Mouse (Mus musculus) right cerebral cortex, postnatal 36 days (tissue): ENCODE measurements around the gene Sox8.
A peak's percentile ranks its signal among the peaks of the same experiment; 100 is the strongest.

Experiments
- DNase-seq, 2 experiments: peaks; one replicate each; pipeline ENCODE4 v3.0.0; 2022; ENCODE audit warnings: low spot score in 2 of 2, mixed read lengths in 1 of 2

Gene Sox8

GRCm38 (mm10) chr17:25555666-25556629, 14.5 kb downstream of the Sox8 start:
- peak; percentile 89 to 92 for DNase-seq

- DNase-seq, result no peak
Measured at GRCm38 (mm10) chr17:25555159-25555558, 15.3 kb downstream of the Sox8 start.

GRCm38 (mm10) chr17:25551313-25551712, 19.2 kb downstream of the Sox8 start:
- no peak for DNase-seq

GRCm38 (mm10) chr17:25550020-25550419, 20.5 kb downstream of the Sox8 start:
- no peak for DNase-seq

GRCm38 (mm10) chr17:25547026-25547425, 23.5 kb downstream of the Sox8 start:
- no peak for DNase-seq

- DNase-seq, result no peak
Measured at GRCm38 (mm10) chr17:25541768-25542167, 28.7 kb downstream of the Sox8 start.

GRCm38 (mm10) chr17:25540731-25541130, 29.8 kb downstream of the Sox8 start:
- DNase-seq, result no peak

GRCm38 (mm10) chr17:25538945-25539875, 31.3 kb downstream of the Sox8 start:
- peak; percentile 38 to 40 for DNase-seq

- DNase-seq, result no peak
Measured at GRCm38 (mm10) chr17:25530357-25531022, 40.0 kb downstream of the Sox8 start.

- no peak for DNase-seq
Measured at GRCm38 (mm10) chr17:25522080-25522479, 48.4 kb downstream of the Sox8 start.

- no peak for DNase-seq
Measured at GRCm38 (mm10) chr17:25520492-25520891, 50.0 kb downstream of the Sox8 start.

GRCm38 (mm10) chr17:25519511-25519910, 51.0 kb downstream of the Sox8 start:
- DNase-seq, result peak; percentile 19 to 27

- DNase-seq, result peak; percentile 23 to 46
Measured at GRCm38 (mm10) chr17:25518144-25518543, 52.3 kb downstream of the Sox8 start.

- no peak for DNase-seq
Measured at GRCm38 (mm10) chr17:25516315-25516714, 54.2 kb downstream of the Sox8 start.
